Mouse (Mus musculus) forebrain, postnatal 0 days (tissue): ENCODE results near the gene Sema6c. TPM values are rescaled to one million over a fixed set of nuclear protein-coding genes. Genes with fewer than 3 reads are reported as not detected.

Experiments used
- ATAC-seq: fragments of 200-750 bp; cut with Nextera tagmentation; 2 replicates; pipeline ENCODE4 v1.8.0; 2017; ENCODE audit warnings: mild to moderate bottlenecking, moderate library complexity
- DNase-seq: peaks from one replicate; pipeline ENCODE4 v3.0.0-alpha.2; 2015
- H3K27ac ChIP-seq: fragments of 300-500 bp; sonication (generic); 2 replicates; pipeline ENCODE4 v1.5.1; 2014; ENCODE audit warnings: low read depth, mild to moderate bottlenecking, antibody characterized with exemption, low read length, moderate library complexity, mixed read lengths
- H3K27me3 ChIP-seq: fragments of 300-500 bp; sonication (generic); 2 replicates; pipeline ENCODE4 v1.6.1; 2014; ENCODE audit warnings: mild to moderate bottlenecking, low read length, mixed read lengths; ENCODE audit not compliant: insufficient read depth
- H3K36me3 ChIP-seq: fragments of 300-500 bp; sonication (generic); 2 replicates; pipeline ENCODE4 v1.6.1; 2014; ENCODE audit warnings: mild to moderate bottlenecking, moderate library complexity; ENCODE audit not compliant: insufficient read depth
- H3K4me1 ChIP-seq: fragments of 300-500 bp; sonication (generic); 2 replicates; pipeline ENCODE4 v1.6.1; 2014; ENCODE audit warnings: antibody characterized with exemption; ENCODE audit not compliant: insufficient read depth
- H3K4me2 ChIP-seq: fragments of 300-500 bp; sonication (generic); 2 replicates; pipeline ENCODE4 v1.6.1; 2014; ENCODE audit warnings: low read depth, mild to moderate bottlenecking, moderate library complexity
- H3K4me3 ChIP-seq: fragments of 300-500 bp; sonication (generic); 2 replicates; pipeline ENCODE4 v1.5.1; 2014; ENCODE audit warnings: low read depth, low read length, mixed read lengths
- H3K9ac ChIP-seq: fragments of 300-500 bp; sonication (generic); 2 replicates; pipeline ENCODE4 v1.6.1; 2014; ENCODE audit warnings: mild to moderate bottlenecking
- H3K9me3 ChIP-seq: fragments of 300-500 bp; sonication (generic); 2 replicates; pipeline ENCODE4 v1.6.1; 2016; ENCODE audit warnings: low read length
- CTCF ChIP-seq: sonication (generic); IDR thresholded peaks from 2 replicates; pipeline ENCODE4 v1.5.1; 2016; ENCODE audit warnings: antibody characterized with exemption, control low read depth, low read depth
- WGBS: fragments of 180-500 bp; shearing (Covaris S2); extraction: QIAGEN DNeasy Blood & Tissue Kit; methylation state at CpG from one replicate; pipeline ENCODE4 v1.1.7; 2014; 5-methylcytosine and 5-hydroxymethylcytosine counted together
- microRNA-seq, 2 experiments: library from miRNA; unstranded; fragments of <30 nt; microRNA quantifications; one replicate each; pipeline ENCODE4; 2016
- polyA plus RNA-seq: library from polyadenylated mRNA; unstranded; fragments of >200 nt; fragmentation: Nextera tagmentation; extraction: Ambion mirVana; gene quantifications from 2 replicates; pipeline ENCODE4 v1.2.1, GENCODE M21; 2015
- total RNA-seq: library from RNA; depleted of rRNA; stranded (reverse); fragments of >200 nt; gene quantifications from 2 replicates; pipeline ENCODE4 v1.2.3, GENCODE M21; 2014; rRNA removed

Sema6c gene
- total and polyA plus RNA-seq, 2 experiments from 2014 or later = 28.4 to 94.1 TPM

GRCm38 (mm10) chr3:95213609-95213975 lies 53.3 kb downstream of the Sema6c start:
- no peak overlapping the region for H3K4me3 ChIP-seq
- H3K4me1 ChIP-seq = peaks cover 6% of the 10 kb centered on the region; the same call in 1 of the 2 replicates
- no peaks in the 10 kb centered on the region for H3K9me3 ChIP-seq
- DNase-seq (no peak), ATAC-seq (no peak)
- WGBS = 100% methylated on average over 1 of the region's 1 CpGs
- no peak overlapping the region for H3K4me2 ChIP-seq
- H3K27ac ChIP-seq = no peak overlapping the region
- H3K36me3 ChIP-seq = peaks cover 11% of the 10 kb centered on the region
- no peak overlapping the region for H3K9ac ChIP-seq
- no peaks in the 10 kb centered on the region for H3K27me3 ChIP-seq
- no peak for TF ChIP-seq CTCF

- no peak for TF ChIP-seq CTCF
- DNase-seq (no peak), ATAC-seq (peak; percentile 8; the same call in 1 of the 2 replicates)
- Histone ChIP-seq H3K9ac (peak overlapping the region; percentile 83), H3K36me3 (peaks cover 35% of the 10 kb centered on the region), H3K27me3 (no peaks in the 10 kb centered on the region), H3K27ac (peak overlapping the region; percentile 96), H3K4me1 (peaks cover 6% of the 10 kb centered on the region; the same call in 1 of the 2 replicates), H3K4me3 (peak overlapping the region; percentile 73), H3K9me3 (no peaks in the 10 kb centered on the region), H3K4me2 (peak overlapping the region; percentile 74)
- WGBS = 18% methylated on average over 4 of the region's 4 CpGs
Observed at GRCm38 (mm10) chr3:95216655-95217254, 56.5 kb downstream of the Sema6c start.

- peaks cover 6% of the 10 kb centered on the region; the same call in 1 of the 2 replicates for H3K4me1 ChIP-seq
- no peaks in the 10 kb centered on the region for H3K27me3 ChIP-seq
- under 1% methylated on average over 56 of the region's 56 CpGs for WGBS
- H3K4me3 ChIP-seq = peak within 1 kb of the TSS; percentile 73
- peak within 1 kb of the TSS; percentile 96 for H3K27ac ChIP-seq
- DNase-seq (peak; percentile 93), ATAC-seq (peak; percentile 84)
- H3K9ac ChIP-seq = peak within 1 kb of the TSS; percentile 83
- H3K9me3 ChIP-seq = no peaks in the 10 kb centered on the region
- peak within 1 kb of the TSS; percentile 74 for H3K4me2 ChIP-seq
- peaks cover 35% of the 10 kb centered on the region for H3K36me3 ChIP-seq
- TF ChIP-seq CTCF = peak; percentile 77
Observed at GRCm38 (mm10) chr3:95217255-95218134, 57.2 kb downstream of the Sema6c start, which contains the start of gene Gabpb2. Gabpb2 (minus strand) TSS chr3:95217916.

GRCm38 (mm10) chr3:95218466-95219137 lies 58.3 kb downstream of the Sema6c start:
- ATAC-seq (no peak), DNase-seq (no peak)
- WGBS = 83% methylated on average over 6 of the region's 6 CpGs
- no peaks in the 10 kb centered on the region for H3K27me3 ChIP-seq
- no peak for TF ChIP-seq CTCF
- no peaks in the 10 kb centered on the region for H3K9me3 ChIP-seq
- H3K4me3 ChIP-seq = 0 out of 2 replicates have a peak overlapping the region, but pooled peaks have one; percentile 73
- H3K27ac ChIP-seq = peak overlapping the region; percentile 96; the same call in 1 of the 2 replicates
- peaks cover 40% of the 10 kb centered on the region for H3K36me3 ChIP-seq
- peak overlapping the region; percentile 74 for H3K4me2 ChIP-seq
- H3K9ac ChIP-seq = peak overlapping the region; percentile 83; the same call in 1 of the 2 replicates
- peaks cover 6% of the 10 kb centered on the region; the same call in 1 of the 2 replicates for H3K4me1 ChIP-seq

- Histone ChIP-seq H3K27ac (no peak overlapping the region), H3K4me3 (no peak overlapping the region), H3K27me3 (no peaks in the 10 kb centered on the region), H3K4me1 (peaks cover 16% of the 10 kb centered on the region), H3K4me2 (no peak overlapping the region), H3K9me3 (no peaks in the 10 kb centered on the region), H3K36me3 (peaks cover 47% of the 10 kb centered on the region), H3K9ac (no peak overlapping the region)
- WGBS = 96% methylated on average over 2 of the region's 2 CpGs
- no peak for ATAC-seq
- no peak for TF ChIP-seq CTCF
- DNase-seq = no peak
Observed at GRCm38 (mm10) chr3:95223041-95223440, 62.8 kb downstream of the Sema6c start.

Small RNA genes lying within 50 kb of the gene (microRNA-seq; reads per million reads assigned to microRNA genes)
- 0 reads per million in 2 experiments for gene Mir8099-1

Other genes starting within 250 kb of the Sema6c start
- gene Selenbp1, start 227.4 kb upstream of the Sema6c start, total RNA-seq = 10.2 and 16.6 TPM in 2 replicates
- gene Selenbp1, start 227.4 kb upstream of the Sema6c start, polyA plus RNA-seq = 11.6 and 11.9 TPM in 2 replicates
- 14.8 and 18.7 TPM in 2 replicates for gene Rfx5, start 206.4 kb upstream of the Sema6c start, total RNA-seq
- 3.5 and 4.1 TPM in 2 replicates for gene Rfx5, start 206.4 kb upstream of the Sema6c start, polyA plus RNA-seq
- gene Pi4kb, start 185.7 kb upstream of the Sema6c start, total RNA-seq = 69.9 and 79.8 TPM in 2 replicates
- 24.6 and 25.5 TPM in 2 replicates for gene Pi4kb, start 185.7 kb upstream of the Sema6c start, polyA plus RNA-seq
- 20.3 and 23.1 TPM in 2 replicates for gene Zfp687, start 145.0 kb upstream of the Sema6c start, total RNA-seq
- gene Zfp687, start 145.0 kb upstream of the Sema6c start, polyA plus RNA-seq = 9.8 and 13.1 TPM in 2 replicates
- gene Psmd4, start 117.8 kb upstream of the Sema6c start, total RNA-seq = 203 and 255 TPM in 2 replicates
- gene Psmd4, start 117.8 kb upstream of the Sema6c start, polyA plus RNA-seq = 278 and 279 TPM in 2 replicates
- 19.5 and 22.6 TPM in 2 replicates for gene Pip5k1a, start 53.5 kb upstream of the Sema6c start, total RNA-seq
- 13.8 and 14.5 TPM in 2 replicates for gene Pip5k1a, start 53.5 kb upstream of the Sema6c start, polyA plus RNA-seq
- gene Vps72, start 49.4 kb upstream of the Sema6c start, total RNA-seq = 88.6 and 92.8 TPM in 2 replicates
- gene Vps72, start 49.4 kb upstream of the Sema6c start, polyA plus RNA-seq = 164 and 191 TPM in 2 replicates
- 0.24 and 1.5 TPM in 2 replicates for gene Tmod4, start 36.0 kb upstream of the Sema6c start, total RNA-seq
- gene Tmod4, start 36.0 kb upstream of the Sema6c start, polyA plus RNA-seq = 0.39 and 0.62 TPM in 2 replicates
- 47.6 and 52.7 TPM in 2 replicates for gene Scnm1, start 26.4 kb upstream of the Sema6c start, total RNA-seq
- gene Scnm1, start 26.4 kb upstream of the Sema6c start, polyA plus RNA-seq = 83.3 and 88.9 TPM in 2 replicates
- 38.7 and 39.2 TPM in 2 replicates for gene Lysmd1, start 26.4 kb upstream of the Sema6c start, total RNA-seq
- 39.7 and 45.8 TPM in 2 replicates for gene Lysmd1, start 26.4 kb upstream of the Sema6c start, polyA plus RNA-seq
- 1.2 and 1.3 TPM in 2 replicates for gene Tnfaip8l2, start 18.1 kb upstream of the Sema6c start, total RNA-seq
- 1.8 and 3.3 TPM in 2 replicates for gene Tnfaip8l2, start 18.1 kb upstream of the Sema6c start, polyA plus RNA-seq
- 6.1 and 9.9 TPM in 2 replicates for gene Gabpb2, start 57.5 kb downstream of the Sema6c start, total RNA-seq
- 0.54 and 1.5 TPM in 2 replicates for gene Gabpb2, start 57.5 kb downstream of the Sema6c start, polyA plus RNA-seq
- 55.7 and 68.0 TPM in 2 replicates for gene Cdc42se1, start 68.3 kb downstream of the Sema6c start, total RNA-seq
- gene Cdc42se1, start 68.3 kb downstream of the Sema6c start, polyA plus RNA-seq = 54.2 and 54.9 TPM in 2 replicates
- gene Mllt11, start 71.7 kb downstream of the Sema6c start, total RNA-seq = 207 and 235 TPM in 2 replicates
- 578 and 712 TPM in 2 replicates for gene Mllt11, start 71.7 kb downstream of the Sema6c start, polyA plus RNA-seq
- 0.29 TPM in 1 of 2 replicates, not detected in the other for gene Gm128, start 81.1 kb downstream of the Sema6c start, total RNA-seq
- gene Gm128, start 81.1 kb downstream of the Sema6c start, polyA plus RNA-seq = 0.11 and 0.28 TPM in 2 replicates
- 0.23 and 0.33 TPM in 2 replicates for gene Bnipl, start 90.7 kb downstream of the Sema6c start, total RNA-seq
- not detected in 2 replicates for gene Bnipl, start 90.7 kb downstream of the Sema6c start, polyA plus RNA-seq
- gene Mindy1, start 120.9 kb downstream of the Sema6c start, total RNA-seq = 29.5 and 35.4 TPM in 2 replicates
- 33.6 and 38.9 TPM in 2 replicates for gene Mindy1, start 120.9 kb downstream of the Sema6c start, polyA plus RNA-seq
- 47.2 and 59.0 TPM in 2 replicates for gene Prune1, start 121.6 kb downstream of the Sema6c start, total RNA-seq
- 51.4 and 60.4 TPM in 2 replicates for gene Prune1, start 121.6 kb downstream of the Sema6c start, polyA plus RNA-seq
- gene Anxa9, start 146.7 kb downstream of the Sema6c start, total RNA-seq = 0.14 and 0.54 TPM in 2 replicates
- gene Anxa9, start 146.7 kb downstream of the Sema6c start, polyA plus RNA-seq = 0.24 and 0.40 TPM in 2 replicates
- 59.4 and 72.6 TPM in 2 replicates for gene Cers2, start 154.3 kb downstream of the Sema6c start, total RNA-seq
- 68.6 and 77.9 TPM in 2 replicates for gene Cers2, start 154.3 kb downstream of the Sema6c start, polyA plus RNA-seq
- 49.9 and 56.1 TPM in 2 replicates for gene Setdb1, start 196.7 kb downstream of the Sema6c start, total RNA-seq
- 24.1 and 28.3 TPM in 2 replicates for gene Setdb1, start 196.7 kb downstream of the Sema6c start, polyA plus RNA-seq
- not detected in 2 replicates for gene 4930558C23Rik, start 242.4 kb downstream of the Sema6c start, total RNA-seq
- gene 4930558C23Rik, start 242.4 kb downstream of the Sema6c start, polyA plus RNA-seq = not detected in 2 replicates